Mouse (Mus musculus) G1E-ER4 (cell line): ENCODE results near the gene Fam222b. TPM values are rescaled to one million over a fixed set of nuclear protein-coding genes. Genes with fewer than 3 reads are reported as not detected.

Source experiments
- GATA1 ChIP-seq: IDR thresholded peaks from one replicate; pipeline ENCODE4 v1.8.0; 2012; ENCODE audit warnings: low read length, inconsistent platforms
- polyA plus RNA-seq: library from polyadenylated mRNA; stranded (reverse); fragments of >175 nt; gene quantifications from 2 replicates; pipeline ENCODE4 v1.2.3, GENCODE M21; 2012

The Fam222b gene
- polyA plus RNA-seq, 1 experiment, result 24.7 TPM

- no peak for TF ChIP-seq GATA1
Observed at GRCm38 (mm10) chr11:78074666-78075065, 19.8 kb upstream of the Fam222b start.

DNA sequence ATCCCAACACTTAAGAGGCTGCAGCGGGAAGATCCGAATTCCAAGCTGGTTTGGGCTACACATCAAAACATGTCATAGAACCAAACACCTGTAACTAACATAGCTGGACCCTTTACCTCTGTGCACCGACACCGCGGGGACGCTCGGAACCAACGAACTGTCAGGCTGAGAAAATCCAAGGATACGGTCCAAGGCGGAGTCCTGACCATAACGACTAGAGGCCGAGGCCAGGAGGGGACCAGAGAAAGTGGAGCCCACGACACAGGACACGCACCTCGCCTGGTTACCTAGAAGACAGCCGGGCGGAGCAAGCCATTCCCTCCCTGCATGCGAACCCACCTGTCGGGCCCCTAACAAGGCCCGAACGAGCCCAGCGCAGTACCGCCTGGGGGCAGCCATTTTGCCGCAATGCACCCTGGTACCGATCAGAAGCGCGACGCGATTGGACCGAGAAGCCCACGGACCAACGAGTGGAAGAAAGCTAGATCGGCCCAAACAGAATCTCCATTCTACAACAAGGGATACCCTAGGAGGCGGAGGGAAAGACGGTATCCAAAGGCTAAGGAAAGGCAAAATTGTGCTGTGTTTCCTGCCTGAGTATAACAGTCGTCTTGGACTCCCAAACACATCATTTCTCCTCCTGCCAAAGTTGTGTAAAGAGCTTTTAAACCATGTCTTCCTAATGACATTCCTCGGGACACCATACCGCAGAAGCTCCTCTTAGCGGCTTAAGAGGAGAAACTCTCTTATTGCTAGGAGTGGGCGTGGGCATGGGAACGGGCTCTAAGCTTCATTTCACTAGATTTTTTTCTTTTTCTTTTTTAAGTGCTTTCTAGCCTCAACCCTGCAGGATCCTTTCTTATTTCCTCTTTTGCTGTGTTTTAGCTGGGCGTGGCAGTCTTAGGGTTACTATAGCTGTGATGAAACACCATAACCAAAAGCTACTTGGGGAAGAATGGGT lies 14.2 kb upstream of the Fam222b start, which contains the start of gene Eral1:
Gene Eral1 (minus strand): TSS at position 423 of the 961 bp plus-strand sequence.
- TF ChIP-seq GATA1, result no peak

DNA sequence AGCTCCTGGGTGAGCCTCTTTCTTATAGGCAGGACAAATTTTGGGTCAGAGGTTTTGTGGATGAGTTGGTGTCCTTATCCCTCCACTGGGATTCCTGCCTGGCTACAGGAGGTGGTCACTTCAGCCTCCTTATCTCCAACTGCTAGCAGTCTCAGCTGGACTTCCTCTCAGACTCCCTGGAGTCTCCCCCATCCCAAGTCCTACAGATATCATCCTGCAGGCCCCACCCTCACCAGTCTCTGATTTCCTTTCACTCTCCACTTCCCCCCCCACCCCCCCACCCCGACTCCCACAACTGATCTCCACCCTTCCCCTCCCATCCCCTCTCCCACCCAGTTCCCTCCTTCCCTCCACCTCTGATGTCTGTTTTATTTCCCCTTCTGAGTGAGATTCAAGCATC lies 10.9 kb upstream of the Fam222b start:
- TF ChIP-seq GATA1, result no peak

- TF ChIP-seq GATA1, result no peak
Observed at GRCm38 (mm10) chr11:78086925-78087479, 7.5 kb upstream of the Fam222b start.

- TF ChIP-seq GATA1, result no peak
Observed at GRCm38 (mm10) chr11:78087756-78088281, 6.6 kb upstream of the Fam222b start.

DNA sequence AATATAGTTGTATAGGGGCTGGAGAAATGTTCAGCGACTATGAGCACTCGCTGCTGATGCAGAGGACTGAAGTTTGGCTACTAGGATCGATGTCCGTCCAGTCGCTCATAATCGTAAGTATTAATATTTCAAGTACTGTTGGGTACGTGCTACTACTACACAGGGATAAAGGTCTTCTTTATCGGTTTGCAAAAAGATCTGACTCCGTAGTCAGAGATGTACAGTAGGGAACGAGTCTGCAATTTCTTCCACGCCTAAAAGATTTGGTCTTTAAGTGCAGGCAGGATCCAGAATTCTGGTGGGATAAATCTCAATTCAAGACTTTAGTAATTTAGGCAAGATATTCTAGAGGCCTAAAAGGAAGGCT lies 340 bp upstream of the Fam222b start:
- TF ChIP-seq GATA1, result no peak

- no peak for TF ChIP-seq GATA1
Observed at GRCm38 (mm10) chr11:78095144-78095516, 670 bp downstream of the Fam222b start.

DNA sequence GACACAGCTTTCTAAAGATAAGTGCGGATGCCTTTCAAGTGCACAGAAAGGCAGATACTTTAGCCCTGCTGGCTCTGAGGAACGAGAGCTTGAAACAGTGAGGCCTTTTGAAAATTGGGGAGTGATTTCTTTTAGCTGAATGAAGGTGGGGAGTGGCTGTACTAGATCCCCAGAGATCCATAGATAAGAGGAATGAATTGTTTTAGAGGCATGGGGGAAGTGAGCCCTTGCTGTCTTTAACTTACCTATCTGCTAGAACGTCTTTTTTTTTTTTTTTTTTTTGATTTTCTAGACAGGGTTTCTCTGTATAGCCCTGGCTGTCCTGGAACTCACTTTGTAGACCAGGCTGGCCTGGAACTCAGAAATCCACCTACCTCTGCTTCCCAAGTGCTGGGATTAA lies 2.6 kb downstream of the Fam222b start:
- TF ChIP-seq GATA1, result no peak

- TF ChIP-seq GATA1, result no peak
Observed at GRCm38 (mm10) chr11:78100746-78101145, 6.3 kb downstream of the Fam222b start.

GRCm38 (mm10) chr11:78102142-78102541 lies 7.7 kb downstream of the Fam222b start:
- TF ChIP-seq GATA1, result no peak

DNA sequence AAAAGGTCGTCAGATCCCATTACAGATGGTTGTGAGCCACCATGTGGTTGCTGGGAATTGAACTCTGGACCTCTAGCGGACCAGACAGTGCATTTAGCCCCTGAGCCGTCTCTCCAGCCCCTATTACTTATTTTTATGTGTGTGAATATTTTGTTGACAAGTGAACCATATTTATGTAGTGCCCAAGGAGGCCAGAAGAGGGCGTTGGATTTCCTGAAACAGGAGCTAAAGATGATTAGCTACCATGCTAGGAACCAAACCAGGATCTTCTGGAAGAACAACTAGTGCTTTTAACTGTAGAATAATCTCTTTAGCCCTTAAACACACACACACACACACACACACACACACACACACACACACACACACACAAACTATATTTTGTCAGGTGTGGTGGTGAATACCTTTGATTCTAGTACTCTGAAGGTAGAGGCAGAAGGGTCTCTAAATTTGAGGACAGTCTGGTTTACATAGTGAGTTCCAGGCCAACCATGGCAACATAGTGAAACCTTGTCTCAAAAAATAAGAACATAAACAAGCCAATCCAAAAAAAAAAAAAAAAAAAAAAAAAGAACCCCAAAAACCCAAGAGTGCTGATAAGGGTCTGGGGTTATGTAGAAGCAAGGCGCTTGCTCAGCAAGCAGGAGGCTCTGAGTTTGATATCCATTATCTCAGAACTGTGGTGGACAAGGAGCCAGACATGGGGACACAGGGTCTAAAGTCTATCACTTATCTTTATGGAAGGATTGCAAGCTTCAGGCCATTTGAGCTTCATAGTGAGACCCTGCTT lies 8.7 kb downstream of the Fam222b start:
- TF ChIP-seq GATA1, result no peak

DNA sequence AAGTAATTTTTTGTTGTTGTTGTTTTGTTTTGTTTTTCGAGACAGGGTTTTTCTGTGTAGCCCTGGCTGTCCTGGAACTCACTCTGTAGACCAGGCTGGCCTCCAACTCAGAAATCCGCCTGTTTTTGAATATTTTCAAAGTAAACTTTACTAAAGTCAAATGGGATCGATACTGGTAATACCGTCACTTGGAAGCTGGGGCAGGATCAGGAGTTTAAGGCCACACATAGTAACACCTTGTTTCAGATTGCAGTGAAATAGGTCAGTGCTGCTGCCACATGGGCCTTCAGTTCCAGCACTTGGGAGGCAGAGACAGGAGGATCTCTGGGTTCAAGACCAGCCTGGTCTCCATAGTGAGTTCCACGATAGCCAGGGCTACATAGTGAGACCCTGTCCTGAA lies 10.0 kb downstream of the Fam222b start:
- no peak for TF ChIP-seq GATA1

- no peak for TF ChIP-seq GATA1
Observed at GRCm38 (mm10) chr11:78113616-78114015, 19.2 kb downstream of the Fam222b start.

DNA sequence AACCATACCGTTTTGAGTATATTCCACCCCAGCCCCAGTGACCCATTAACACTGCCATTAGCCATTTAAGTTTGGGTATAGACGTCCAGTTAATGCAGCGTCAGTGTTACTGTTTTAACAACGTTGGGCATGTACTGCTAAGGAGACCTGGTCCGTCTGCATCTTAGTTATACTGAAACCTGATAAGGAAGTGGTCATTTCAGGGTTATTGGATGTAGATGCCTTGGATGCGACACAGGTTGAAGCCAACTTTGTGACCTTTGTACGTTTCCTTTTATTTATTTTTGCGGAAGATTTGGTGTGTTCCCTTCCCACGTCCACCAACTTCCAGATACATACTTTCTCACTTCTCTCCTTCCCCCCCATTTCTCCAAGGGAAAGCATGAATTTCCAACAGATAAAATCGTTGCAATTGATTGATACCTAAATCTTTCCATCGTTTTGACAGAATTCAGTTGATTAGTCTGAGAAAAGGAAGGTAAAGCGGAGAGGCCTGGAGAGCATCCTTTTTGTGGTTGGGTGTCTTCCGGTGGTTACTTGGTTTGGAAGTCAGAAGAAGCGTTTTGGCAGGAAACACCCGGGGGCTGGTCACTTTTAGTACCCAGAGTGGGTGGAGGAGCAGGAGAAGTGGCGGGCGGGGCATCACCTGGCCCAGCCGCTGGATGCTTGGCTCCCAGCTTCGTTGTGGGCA lies 20.4 kb downstream of the Fam222b start:
- no peak for TF ChIP-seq GATA1
